Mouse (Mus musculus) fat pad, adult 2 months (tissue): Measurements from ENCODE around the gene Creb3l2.

Source experiments
- DNase-seq: peaks from one replicate; pipeline ENCODE4 v3.0.0-alpha.2; 2011; ENCODE audit warnings: low read depth, low spot score; ENCODE audit errors: extremely low read depth

Creb3l2 gene

GRCm38 (mm10) chr6:37414576-37414975, 27.4 kb downstream of the Creb3l2 start:
- DNase-seq = no peak

GRCm38 (mm10) chr6:37411696-37412095, 30.2 kb downstream of the Creb3l2 start:
- DNase-seq = no peak

- no peak for DNase-seq
These were observed 32.1 kb downstream of the Creb3l2 start for GRCm38 (mm10) chr6:37409829-37410228.

- DNase-seq = no peak
These were observed 34.1 kb downstream of the Creb3l2 start for GRCm38 (mm10) chr6:37407876-37408275.

- no peak for DNase-seq
These were observed 35.0 kb downstream of the Creb3l2 start for GRCm38 (mm10) chr6:37406903-37407302.

GRCm38 (mm10) chr6:37406018-37406417, 35.9 kb downstream of the Creb3l2 start:
- no peak for DNase-seq

GRCm38 (mm10) chr6:37404325-37404724, 37.6 kb downstream of the Creb3l2 start:
- DNase-seq = no peak

- DNase-seq = no peak
These were observed 40.0 kb downstream of the Creb3l2 start for GRCm38 (mm10) chr6:37401928-37402327.

- DNase-seq = no peak
These were observed 41.0 kb downstream of the Creb3l2 start for GRCm38 (mm10) chr6:37400866-37401525.

GRCm38 (mm10) chr6:37400167-37400566, 41.8 kb downstream of the Creb3l2 start:
- no peak for DNase-seq

- DNase-seq = no peak
These were observed 43.0 kb downstream of the Creb3l2 start for GRCm38 (mm10) chr6:37398943-37399342.

GRCm38 (mm10) chr6:37397973-37398372, 44.0 kb downstream of the Creb3l2 start:
- DNase-seq = no peak

- DNase-seq = no peak
These were observed 44.7 kb downstream of the Creb3l2 start for GRCm38 (mm10) chr6:37397254-37397653.

- DNase-seq = no peak
These were observed 45.8 kb downstream of the Creb3l2 start for GRCm38 (mm10) chr6:37396127-37396526.

- no peak for DNase-seq
These were observed 48.7 kb downstream of the Creb3l2 start for GRCm38 (mm10) chr6:37393263-37393662.

GRCm38 (mm10) chr6:37392262-37392661, 49.7 kb downstream of the Creb3l2 start:
- no peak for DNase-seq

- DNase-seq = no peak
These were observed 50.6 kb downstream of the Creb3l2 start for GRCm38 (mm10) chr6:37391313-37391712.

- DNase-seq = no peak
These were observed 53.0 kb downstream of the Creb3l2 start for GRCm38 (mm10) chr6:37388960-37389359.

GRCm38 (mm10) chr6:37388501-37388900, 53.4 kb downstream of the Creb3l2 start:
- no peak for DNase-seq

- no peak for DNase-seq
These were observed 54.7 kb downstream of the Creb3l2 start for GRCm38 (mm10) chr6:37387281-37387680.

- no peak for DNase-seq
These were observed 56.2 kb downstream of the Creb3l2 start for GRCm38 (mm10) chr6:37385602-37386285.

- DNase-seq = no peak
These were observed 59.2 kb downstream of the Creb3l2 start for GRCm38 (mm10) chr6:37382761-37383160.
